Mouse (Mus musculus): Measurements from ENCODE around the gene Tmprss13. TPM values are rescaled to one million over a fixed set of nuclear protein-coding genes. Genes with fewer than 3 reads are reported as not detected.
A peak's percentile ranks its signal among the peaks of the same experiment; 100 is the strongest.

Tmprss13 gene
- polyA plus RNA-seq, 1 experiment from 2014 or later: not detected

DNA sequence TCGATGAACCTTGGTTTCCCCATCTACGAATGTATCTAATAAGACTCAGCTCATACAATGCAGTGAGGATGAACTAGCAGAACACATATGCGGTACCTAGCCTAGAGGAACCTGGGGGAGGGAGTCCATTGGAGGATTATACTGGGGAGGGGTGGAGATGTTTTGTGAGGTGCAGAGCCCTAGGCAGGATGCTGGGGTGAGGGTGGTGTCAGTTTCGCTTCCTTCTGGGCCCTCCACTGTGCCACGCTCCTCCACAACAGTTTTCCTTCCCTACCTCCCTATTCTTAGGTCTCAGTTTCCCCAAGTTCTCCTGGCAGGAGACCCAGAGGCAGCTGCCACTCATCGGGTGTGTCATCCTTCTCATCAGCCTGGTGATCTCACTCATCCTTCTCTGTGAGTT lies 10.7 kb downstream of the Tmprss13 start:
- H3K4me2 ChIP-seq: no peak overlapping the region
- H3K4me1 ChIP-seq: peaks cover 12% of the 10 kb centered on the region
- no peaks in the 10 kb centered on the region for H3K9me3 ChIP-seq
- H3K4me3 ChIP-seq: no peak overlapping the region
- no peak overlapping the region for H3K27ac ChIP-seq (replicated peaks)
- no peaks in the 10 kb centered on the region for H3K36me3 ChIP-seq
- 83% methylated on average over 6 of the region's 6 CpGs for WGBS
- ATAC-seq (ENCODE audit: extremely low read depth, insufficient number of reproducible peaks, low FRiP score, low TSS enrichment): no peak
- peaks cover 19% of the 10 kb centered on the region for H3K27me3 ChIP-seq (replicated peaks)
- H3K9ac ChIP-seq: no peak overlapping the region

DNA sequence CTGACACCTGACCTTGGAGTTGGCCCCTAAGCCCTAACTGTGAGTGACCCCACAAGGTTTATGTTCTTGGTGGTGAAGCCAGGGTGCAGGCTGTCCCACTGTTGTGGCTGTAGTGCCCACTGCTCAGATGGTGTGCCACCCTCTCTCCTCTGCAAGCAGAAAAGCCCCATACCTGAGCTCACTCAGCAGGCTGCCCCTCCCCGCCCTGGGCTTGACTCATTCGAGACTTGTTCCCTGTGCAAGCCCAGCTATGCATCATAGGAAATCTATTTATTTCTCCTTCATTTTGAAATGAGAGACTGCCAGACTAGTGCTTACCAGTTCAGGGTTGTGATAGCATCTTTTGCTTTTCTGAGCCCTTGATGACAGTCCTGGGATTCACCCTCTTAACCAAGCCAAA lies 18.5 kb downstream of the Tmprss13 start:
- Histone ChIP-seq H3K36me3 (no peaks in the 10 kb centered on the region), H3K4me3 (no peak overlapping the region), H3K4me1 (no peaks in the 10 kb centered on the region), H3K27ac (replicated peaks) (no peak overlapping the region), H3K27me3 (replicated peaks) (peaks cover 40% of the 10 kb centered on the region), H3K9ac (no peak overlapping the region), H3K9me3 (no peaks in the 10 kb centered on the region), H3K4me2 (no peak overlapping the region)
- no peak for ATAC-seq (ENCODE audit: extremely low read depth, insufficient number of reproducible peaks, low FRiP score, low TSS enrichment)
- 70% methylated on average over 2 of the region's 2 CpGs for WGBS

DNA sequence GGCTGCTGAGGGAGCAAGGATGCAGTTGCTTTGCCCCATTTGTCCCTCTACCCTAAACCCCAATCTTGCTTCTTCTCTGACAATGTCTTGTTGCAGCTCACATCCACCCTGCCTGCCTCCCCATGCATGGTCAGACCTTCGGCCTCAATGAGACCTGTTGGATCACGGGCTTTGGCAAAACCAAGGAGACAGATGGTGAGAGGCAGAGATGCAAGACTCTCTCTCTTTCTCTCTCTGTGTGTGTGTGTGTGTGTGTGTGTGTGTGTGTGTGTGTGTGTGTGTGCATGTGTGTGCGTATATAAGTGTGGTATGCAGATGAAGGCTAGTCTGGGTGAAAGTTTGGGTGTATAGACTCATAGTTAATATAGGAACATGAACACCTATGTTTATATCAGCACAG lies 24.2 kb downstream of the Tmprss13 start:
- Histone ChIP-seq H3K4me1 (no peaks in the 10 kb centered on the region), H3K9ac (no peak overlapping the region), H3K27ac (replicated peaks) (no peak overlapping the region), H3K9me3 (no peaks in the 10 kb centered on the region), H3K36me3 (no peaks in the 10 kb centered on the region), H3K4me2 (no peak overlapping the region), H3K4me3 (no peak overlapping the region), H3K27me3 (replicated peaks) (peaks cover 27% of the 10 kb centered on the region)
- 70% methylated on average over 3 of the region's 3 CpGs for WGBS
- no peak for ATAC-seq (ENCODE audit: extremely low read depth, insufficient number of reproducible peaks, low FRiP score, low TSS enrichment)

DNA sequence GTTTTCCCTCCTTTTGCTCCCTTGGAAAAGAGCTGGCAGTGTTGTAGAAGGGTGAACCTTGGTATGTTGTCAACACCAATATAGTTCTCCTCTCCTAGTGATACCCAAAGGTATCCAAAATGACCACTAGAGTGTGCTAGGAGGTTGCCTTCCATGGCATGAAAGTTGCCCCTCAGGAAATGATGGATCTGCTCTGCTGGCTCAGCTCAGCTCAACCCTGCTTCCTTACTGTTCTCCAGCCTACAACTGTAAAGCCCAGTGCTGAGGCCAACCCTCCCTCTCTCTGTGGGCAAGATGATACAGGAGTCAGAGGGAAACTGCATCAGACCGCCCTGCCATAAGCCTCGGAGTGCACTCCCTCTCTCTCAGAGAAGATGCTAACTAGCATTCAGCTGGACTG lies 26.6 kb downstream of the Tmprss13 start:
- no peak for ATAC-seq (ENCODE audit: extremely low read depth, insufficient number of reproducible peaks, low FRiP score, low TSS enrichment)
- Histone ChIP-seq H3K27me3 (replicated peaks) (peaks cover 14% of the 10 kb centered on the region; the same call in 1 of the 2 replicates), H3K27ac (replicated peaks) (no peak overlapping the region), H3K9me3 (no peaks in the 10 kb centered on the region), H3K4me2 (no peak overlapping the region), H3K9ac (no peak overlapping the region), H3K4me1 (no peaks in the 10 kb centered on the region), H3K36me3 (no peaks in the 10 kb centered on the region), H3K4me3 (no peak overlapping the region)
- 55% methylated on average over 2 of the region's 2 CpGs for WGBS

DNA sequence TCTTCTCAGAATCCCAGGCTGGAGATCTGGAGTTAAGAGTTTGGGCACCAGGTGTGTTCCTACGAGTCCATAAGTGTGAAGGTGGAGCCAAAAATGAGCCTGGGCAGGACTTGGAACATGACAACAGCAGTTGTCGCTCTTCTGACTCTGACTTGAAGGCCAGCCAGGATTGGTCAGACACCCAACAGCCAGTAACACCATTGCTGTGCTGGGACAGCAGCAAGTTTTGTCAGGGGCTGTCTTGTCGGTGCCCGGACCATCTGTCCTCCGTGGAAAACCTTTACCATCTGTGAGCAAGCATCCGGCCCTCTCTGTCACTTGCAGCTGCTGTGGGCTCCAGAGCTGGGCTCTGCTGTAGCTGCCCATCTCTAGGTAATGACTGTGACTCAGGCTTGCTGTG lies 27.4 kb downstream of the Tmprss13 start:
- no peaks in the 10 kb centered on the region for H3K9me3 ChIP-seq
- H3K4me3 ChIP-seq: no peak overlapping the region
- H3K27me3 ChIP-seq (replicated peaks): peaks cover 14% of the 10 kb centered on the region; the same call in 1 of the 2 replicates
- H3K9ac ChIP-seq: no peak overlapping the region
- no peaks in the 10 kb centered on the region for H3K36me3 ChIP-seq
- no peak for ATAC-seq (ENCODE audit: extremely low read depth, insufficient number of reproducible peaks, low FRiP score, low TSS enrichment)
- WGBS: 71% methylated on average over 6 of the region's 6 CpGs
- no peak overlapping the region for H3K27ac ChIP-seq (replicated peaks)
- no peak overlapping the region for H3K4me2 ChIP-seq
- no peaks in the 10 kb centered on the region for H3K4me1 ChIP-seq

DNA sequence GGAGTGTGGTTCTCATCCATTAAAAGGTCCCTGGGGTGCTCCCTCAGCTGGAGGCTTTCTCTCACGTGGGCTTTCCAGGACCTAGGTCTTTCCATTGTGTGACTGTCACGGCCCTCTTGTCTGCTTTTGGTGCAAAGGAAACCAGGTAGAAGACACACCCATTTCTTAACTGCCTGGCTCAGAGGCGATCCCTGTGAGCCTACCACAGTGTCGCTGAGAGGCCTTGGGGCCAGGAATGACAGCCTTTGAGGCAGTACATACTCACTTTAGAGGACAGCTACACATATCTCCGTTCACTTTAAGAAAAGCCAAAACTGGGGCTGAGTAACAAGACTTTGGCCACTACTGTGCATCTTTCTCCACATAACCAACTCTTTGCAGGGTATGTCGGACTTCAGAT lies 29.7 kb downstream of the Tmprss13 start:
- H3K27ac ChIP-seq (replicated peaks): no peak overlapping the region
- no peaks in the 10 kb centered on the region for H3K9me3 ChIP-seq
- no peak overlapping the region for H3K4me2 ChIP-seq
- no peaks in the 10 kb centered on the region for H3K4me1 ChIP-seq
- no peak overlapping the region for H3K9ac ChIP-seq
- 64% methylated on average over 6 of the region's 6 CpGs for WGBS
- H3K36me3 ChIP-seq: no peaks in the 10 kb centered on the region
- no peak overlapping the region for H3K4me3 ChIP-seq
- H3K27me3 ChIP-seq (replicated peaks): peaks cover 3% of the 10 kb centered on the region; the same call in 1 of the 2 replicates
- no peak for ATAC-seq (ENCODE audit: extremely low read depth, insufficient number of reproducible peaks, low FRiP score, low TSS enrichment)

DNA sequence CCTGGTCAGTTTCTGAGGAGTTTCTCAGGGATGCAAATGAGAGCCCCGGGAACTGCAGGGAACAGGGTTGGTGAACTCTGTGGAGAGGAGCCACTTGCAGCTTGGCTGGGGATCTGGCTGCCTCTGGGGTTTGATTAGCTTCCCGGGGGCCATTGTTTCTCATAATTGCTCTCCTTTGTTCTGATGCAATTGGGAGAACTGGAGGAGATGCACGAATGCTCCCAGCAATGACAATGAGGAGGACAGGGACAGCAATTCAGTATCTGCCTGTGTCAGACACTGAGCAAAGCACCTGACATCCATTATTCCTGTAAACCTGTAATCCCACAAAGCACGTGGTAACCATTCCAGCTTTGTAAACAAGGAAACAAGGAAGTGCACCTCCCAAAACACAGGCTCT lies 30.3 kb downstream of the Tmprss13 start:
- 42% methylated on average over 4 of the region's 4 CpGs for WGBS
- no peaks in the 10 kb centered on the region for H3K36me3 ChIP-seq
- no peaks in the 10 kb centered on the region for H3K9me3 ChIP-seq
- no peak overlapping the region for H3K27ac ChIP-seq (replicated peaks)
- no peak overlapping the region for H3K4me3 ChIP-seq
- no peak overlapping the region for H3K9ac ChIP-seq
- peaks cover 3% of the 10 kb centered on the region; the same call in 1 of the 2 replicates for H3K27me3 ChIP-seq (replicated peaks)
- H3K4me1 ChIP-seq: no peaks in the 10 kb centered on the region
- H3K4me2 ChIP-seq: no peak overlapping the region
- no peak for ATAC-seq (ENCODE audit: extremely low read depth, insufficient number of reproducible peaks, low FRiP score, low TSS enrichment)

DNA sequence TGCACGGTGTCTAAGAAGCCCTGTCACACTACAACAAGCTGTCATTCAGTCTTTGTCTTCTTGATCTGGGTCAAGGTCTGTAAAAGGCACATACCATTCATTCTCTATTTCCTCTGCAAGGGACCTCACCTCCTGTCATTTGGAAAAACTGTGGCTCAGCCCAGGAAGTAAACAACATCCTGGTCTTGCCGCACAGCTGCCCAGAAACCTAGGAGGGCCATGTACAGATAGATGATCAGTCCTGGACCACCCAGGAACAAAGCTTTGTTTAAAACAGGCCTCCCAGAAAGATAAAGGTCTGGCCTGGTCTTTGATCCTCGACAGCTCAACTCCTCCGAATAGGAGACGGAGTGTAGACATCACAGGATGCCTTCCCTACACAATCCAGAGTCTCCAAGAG lies 31.0 kb downstream of the Tmprss13 start:
- ATAC-seq (ENCODE audit: extremely low read depth, insufficient number of reproducible peaks, low FRiP score, low TSS enrichment): no peak
- peaks cover 3% of the 10 kb centered on the region; the same call in 1 of the 2 replicates for H3K27me3 ChIP-seq (replicated peaks)
- no peaks in the 10 kb centered on the region for H3K36me3 ChIP-seq
- H3K4me1 ChIP-seq: no peaks in the 10 kb centered on the region
- no peaks in the 10 kb centered on the region for H3K9me3 ChIP-seq
- H3K4me2 ChIP-seq: no peak overlapping the region
- H3K4me3 ChIP-seq: no peak overlapping the region
- no peak overlapping the region for H3K27ac ChIP-seq (replicated peaks)
- H3K9ac ChIP-seq: no peak overlapping the region
- 31% methylated on average over 5 of the region's 5 CpGs for WGBS

DNA sequence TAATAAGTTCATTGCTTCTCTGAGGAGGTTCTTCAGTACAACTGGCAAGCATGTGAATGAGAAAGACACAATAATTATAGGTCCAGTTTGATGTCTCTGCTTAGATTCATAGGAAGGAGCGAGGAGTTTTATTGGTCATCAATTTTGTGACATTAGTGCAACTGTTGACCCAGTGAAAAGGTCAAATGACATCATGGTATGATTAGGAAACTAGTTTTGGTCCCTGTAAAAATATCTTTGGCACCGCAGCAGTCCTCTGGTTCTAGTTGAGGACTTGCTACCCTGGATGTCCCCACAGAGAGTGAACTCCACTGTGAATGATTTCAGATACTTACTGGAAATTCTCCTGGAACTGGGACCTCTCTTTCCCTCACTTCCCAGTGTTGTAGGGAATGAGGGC lies 36.3 kb downstream of the Tmprss13 start:
- Histone ChIP-seq H3K4me2 (no peak overlapping the region), H3K27ac (replicated peaks) (no peak overlapping the region), H3K36me3 (no peaks in the 10 kb centered on the region), H3K27me3 (replicated peaks) (peaks cover 5% of the 10 kb centered on the region; the same call in 1 of the 2 replicates), H3K4me3 (no peak overlapping the region), H3K9me3 (no peaks in the 10 kb centered on the region), H3K9ac (no peak overlapping the region), H3K4me1 (no peaks in the 10 kb centered on the region)
- WGBS: 79% methylated on average over 2 of the region's 2 CpGs
- ATAC-seq (ENCODE audit: extremely low read depth, insufficient number of reproducible peaks, low FRiP score, low TSS enrichment): no peak

DNA sequence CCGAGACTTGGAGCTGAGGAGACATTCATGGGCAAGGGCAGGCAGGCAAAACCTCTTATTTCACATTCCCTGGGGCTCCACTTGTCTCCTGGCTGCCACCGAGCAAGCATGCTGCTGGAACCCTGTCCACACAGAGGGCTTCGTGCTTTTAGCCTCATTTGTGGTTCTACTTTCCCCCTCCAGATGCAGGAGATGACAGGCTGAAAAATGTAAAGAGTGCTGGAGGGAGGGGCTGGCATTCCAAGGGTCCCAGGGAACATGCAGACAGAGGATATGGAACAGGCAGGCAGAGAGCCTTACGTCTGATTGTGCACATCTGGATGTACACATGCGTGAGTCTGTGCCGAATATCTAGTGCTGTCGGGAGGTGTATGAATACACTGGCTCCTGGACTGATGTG lies 39.5 kb downstream of the Tmprss13 start:
- no peak for ATAC-seq (ENCODE audit: extremely low read depth, insufficient number of reproducible peaks, low FRiP score, low TSS enrichment)
- Histone ChIP-seq H3K9me3 (no peaks in the 10 kb centered on the region), H3K4me3 (no peak overlapping the region), H3K27me3 (replicated peaks) (peaks cover 5% of the 10 kb centered on the region; the same call in 1 of the 2 replicates), H3K4me1 (peaks cover 18% of the 10 kb centered on the region), H3K27ac (replicated peaks) (no peak overlapping the region), H3K9ac (no peak overlapping the region), H3K36me3 (no peaks in the 10 kb centered on the region), H3K4me2 (no peak overlapping the region)
- 45% methylated on average over 7 of the region's 7 CpGs for WGBS

DNA sequence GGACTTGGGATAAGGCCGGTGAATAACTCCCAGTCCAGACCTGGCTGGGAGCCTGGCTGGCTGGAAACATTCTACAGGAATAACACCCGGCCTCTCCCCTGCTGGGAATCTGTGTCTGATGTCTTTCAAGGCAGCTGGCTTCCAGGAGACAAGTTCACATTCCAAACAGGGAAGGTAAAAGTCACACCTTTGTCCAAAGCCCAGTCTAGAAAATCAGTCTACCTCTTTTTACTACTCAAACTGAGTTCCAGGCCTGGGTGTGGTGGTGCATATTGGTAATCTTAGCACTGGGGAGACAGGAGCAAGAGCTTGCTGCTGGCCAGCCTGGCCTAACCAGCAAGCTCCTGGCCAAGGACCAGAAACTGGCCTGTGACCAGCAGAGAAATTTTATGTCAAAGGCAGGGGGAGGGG lies 43.2 kb downstream of the Tmprss13 start:
- Histone ChIP-seq H3K4me2 (no peak overlapping the region), H3K9me3 (no peaks in the 10 kb centered on the region), H3K27me3 (replicated peaks) (peaks cover 5% of the 10 kb centered on the region), H3K9ac (no peak overlapping the region), H3K36me3 (no peaks in the 10 kb centered on the region), H3K27ac (replicated peaks) (peak overlapping the region; percentile 58), H3K4me3 (no peak overlapping the region), H3K4me1 (peaks cover 18% of the 10 kb centered on the region)
- no peak for ATAC-seq (ENCODE audit: extremely low read depth, insufficient number of reproducible peaks, low FRiP score, low TSS enrichment)
- 3% methylated on average over 2 of the region's 2 CpGs for WGBS

DNA sequence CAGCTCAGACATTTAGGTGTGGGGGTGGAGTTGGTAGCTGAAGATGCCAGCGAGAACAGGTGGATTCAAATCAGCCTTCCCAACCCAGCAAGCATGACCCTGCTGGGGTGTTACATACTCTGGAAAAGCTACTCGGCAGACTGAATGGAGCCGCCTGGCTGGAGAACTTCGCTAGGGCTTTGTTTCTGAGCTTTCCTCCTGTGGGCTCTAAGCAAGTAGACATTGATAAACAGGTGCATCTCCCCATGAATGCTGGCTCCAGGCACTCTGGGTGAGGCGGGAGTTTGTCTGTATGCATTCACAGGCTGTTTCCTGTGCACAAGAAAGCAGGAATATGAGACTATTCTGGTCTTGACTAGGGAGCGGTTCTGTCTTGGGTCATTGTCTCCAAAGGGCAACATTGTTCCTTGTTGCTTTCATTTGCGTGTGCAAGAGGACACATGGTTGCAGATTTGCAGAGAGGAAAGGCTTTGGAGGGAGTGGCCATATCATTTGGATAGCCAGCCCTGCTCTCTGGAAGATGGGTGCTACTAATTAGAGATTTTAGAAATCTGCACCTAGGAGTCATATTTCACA lies 44.8 kb downstream of the Tmprss13 start:
- Histone ChIP-seq H3K9ac (no peak overlapping the region), H3K9me3 (no peaks in the 10 kb centered on the region), H3K27ac (replicated peaks) (no peak overlapping the region), H3K36me3 (no peaks in the 10 kb centered on the region), H3K4me1 (peaks cover 28% of the 10 kb centered on the region), H3K27me3 (replicated peaks) (peaks cover 1% of the 10 kb centered on the region), H3K4me3 (no peak overlapping the region), H3K4me2 (no peak overlapping the region)
- no peak for ATAC-seq (ENCODE audit: extremely low read depth, insufficient number of reproducible peaks, low FRiP score, low TSS enrichment)
- 56% methylated on average over 7 of the region's 7 CpGs for WGBS
